Mouse (Mus musculus): ENCODE measurements at regions not wholly inside any gene's neighbourhood (a gene's known extent, or its start where the extent isn't known, plus 50 kb on each side); places are given as distances from the start of the nearest gene placed in this dataset.
A peak's percentile ranks its signal among the peaks of the same experiment; 100 is the strongest.

DNA sequence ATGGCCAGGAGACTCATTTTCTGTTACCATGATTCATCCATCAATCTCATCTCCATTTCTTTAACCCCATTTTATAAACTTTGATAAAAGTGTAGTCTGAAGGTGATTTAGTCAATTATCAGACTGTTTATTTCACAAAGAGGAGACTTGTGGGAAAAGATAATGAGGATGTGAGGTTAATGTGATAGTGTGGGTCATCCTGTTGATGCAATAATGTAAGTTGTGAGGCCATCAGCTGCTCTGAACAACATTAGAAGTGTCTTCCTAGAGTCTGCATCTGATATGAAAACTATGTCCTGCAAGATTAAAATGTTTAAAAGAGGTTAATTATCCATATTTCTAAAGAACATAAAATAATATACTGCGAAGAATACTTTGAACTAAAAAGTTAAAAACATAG lies 842.8 kb downstream of the Pcdh17 start:
- H3K4me3 ChIP-seq (replicated peaks; ENCODE audit: low read length) = no peak overlapping the region
- 86% methylated on average over 1 of the region's 1 CpGs for WGBS
- H3K27me3 ChIP-seq (ENCODE audit: control insufficient read depth, insufficient read depth, low read length) = no peaks in the 10 kb centered on the region
- H3K27ac ChIP-seq = no peak overlapping the region
- ATAC-seq (ENCODE audit: low FRiP score) = no peak
- no peak overlapping the region for H3K4me2 ChIP-seq (replicated peaks)
- H3K9ac ChIP-seq = no peak overlapping the region
- no peak for DNase-seq (ENCODE audit: low spot score)
- no peaks in the 10 kb centered on the region for H3K4me1 ChIP-seq (replicated peaks; ENCODE audit: control insufficient read depth, insufficient read depth, low read length)
- no peaks in the 10 kb centered on the region for H3K36me3 ChIP-seq (replicated peaks; ENCODE audit: control insufficient read depth, insufficient read depth)
- H3K9me3 ChIP-seq (ENCODE audit: control insufficient read depth, low read length) = no peaks in the 10 kb centered on the region

DNA sequence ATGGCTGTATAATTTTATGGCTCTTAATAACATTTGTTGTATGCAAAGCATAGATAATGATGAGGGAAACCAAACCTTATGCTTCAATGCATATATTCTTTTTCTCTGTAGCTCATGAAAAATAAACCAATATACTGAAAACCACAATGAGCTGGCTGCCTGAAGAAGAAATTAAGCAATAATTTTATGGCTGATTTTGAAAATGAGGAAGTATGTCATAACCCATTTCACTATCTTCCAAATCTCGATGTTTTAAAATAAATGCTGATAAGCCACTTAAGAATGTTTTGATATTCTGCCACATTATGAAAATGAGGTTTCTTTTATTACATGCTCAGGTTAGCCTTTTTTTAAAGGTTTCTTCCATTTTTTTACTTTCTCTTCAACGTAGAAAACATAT lies 844.1 kb downstream of the Pcdh17 start:
- no peak for DNase-seq (ENCODE audit: low spot score)
- Histone ChIP-seq H3K9ac (no peak overlapping the region), H3K4me1 (replicated peaks; ENCODE audit: control insufficient read depth, insufficient read depth, low read length) (no peaks in the 10 kb centered on the region), H3K4me3 (replicated peaks; ENCODE audit: low read length) (no peak overlapping the region), H3K4me2 (replicated peaks) (no peak overlapping the region), H3K27me3 (ENCODE audit: control insufficient read depth, insufficient read depth, low read length) (no peaks in the 10 kb centered on the region), H3K36me3 (replicated peaks; ENCODE audit: control insufficient read depth, insufficient read depth) (no peaks in the 10 kb centered on the region), H3K27ac (no peak overlapping the region), H3K9me3 (ENCODE audit: control insufficient read depth, low read length) (no peaks in the 10 kb centered on the region)
- ATAC-seq (ENCODE audit: low FRiP score) = no peak
- 83% methylated on average over 2 of the region's 2 CpGs for WGBS

GRCm38 (mm10) chr14:85298991-85299390 lies 855.6 kb downstream of the Pcdh17 start:
- Histone ChIP-seq H3K4me2 (replicated peaks) (no peak overlapping the region), H3K27me3 (ENCODE audit: control insufficient read depth, insufficient read depth, low read length) (no peaks in the 10 kb centered on the region), H3K9me3 (ENCODE audit: control insufficient read depth, low read length) (no peaks in the 10 kb centered on the region), H3K4me3 (replicated peaks; ENCODE audit: low read length) (no peak overlapping the region), H3K36me3 (replicated peaks; ENCODE audit: control insufficient read depth, insufficient read depth) (no peaks in the 10 kb centered on the region), H3K27ac (no peak overlapping the region), H3K9ac (no peak overlapping the region), H3K4me1 (replicated peaks; ENCODE audit: control insufficient read depth, insufficient read depth, low read length) (no peaks in the 10 kb centered on the region)
- no peak for DNase-seq (ENCODE audit: low spot score)
- WGBS = 86% methylated on average over 3 of the region's 3 CpGs
- no peak for ATAC-seq (ENCODE audit: low FRiP score)

GRCm38 (mm10) chr14:85320679-85321078 lies 877.3 kb downstream of the Pcdh17 start:
- 91% methylated on average over 2 of the region's 2 CpGs for WGBS
- no peak overlapping the region for H3K27ac ChIP-seq
- H3K36me3 ChIP-seq (replicated peaks; ENCODE audit: control insufficient read depth, insufficient read depth) = no peaks in the 10 kb centered on the region
- H3K4me1 ChIP-seq (replicated peaks; ENCODE audit: control insufficient read depth, insufficient read depth, low read length) = no peaks in the 10 kb centered on the region
- H3K4me3 ChIP-seq (replicated peaks; ENCODE audit: low read length) = no peak overlapping the region
- no peaks in the 10 kb centered on the region for H3K9me3 ChIP-seq (ENCODE audit: control insufficient read depth, low read length)
- no peak for DNase-seq (ENCODE audit: low spot score)
- ATAC-seq (ENCODE audit: low FRiP score) = no peak
- no peaks in the 10 kb centered on the region for H3K27me3 ChIP-seq (ENCODE audit: control insufficient read depth, insufficient read depth, low read length)
- H3K9ac ChIP-seq = no peak overlapping the region
- H3K4me2 ChIP-seq (replicated peaks) = no peak overlapping the region

GRCm38 (mm10) chr14:85333277-85333676 lies 889.9 kb downstream of the Pcdh17 start:
- no peak overlapping the region for H3K9ac ChIP-seq

GRCm38 (mm10) chr14:85337182-85337581 lies 893.8 kb downstream of the Pcdh17 start:
- H3K27me3 ChIP-seq (ENCODE audit: control insufficient read depth, insufficient read depth, low read length) = no peaks in the 10 kb centered on the region
- no peak overlapping the region for H3K9ac ChIP-seq
- no peaks in the 10 kb centered on the region for H3K9me3 ChIP-seq (ENCODE audit: control insufficient read depth, low read length)
- WGBS = 89% methylated on average over 3 of the region's 3 CpGs
- no peak overlapping the region for H3K27ac ChIP-seq
- DNase-seq (ENCODE audit: low spot score) = no peak
- H3K4me2 ChIP-seq (replicated peaks) = no peak overlapping the region
- H3K36me3 ChIP-seq (replicated peaks; ENCODE audit: control insufficient read depth, insufficient read depth) = no peaks in the 10 kb centered on the region
- H3K4me1 ChIP-seq (replicated peaks; ENCODE audit: control insufficient read depth, insufficient read depth, low read length) = no peaks in the 10 kb centered on the region
- H3K4me3 ChIP-seq (replicated peaks; ENCODE audit: low read length) = no peak overlapping the region
- no peak for ATAC-seq (ENCODE audit: low FRiP score)

More at GRCm38 (mm10) chr14:85333277-85333676, 889.9 kb downstream of the Pcdh17 start:
- no peaks in the 10 kb centered on the region for H3K4me1 ChIP-seq (replicated peaks; ENCODE audit: control insufficient read depth, insufficient read depth, low read length)
- H3K4me3 ChIP-seq (replicated peaks; ENCODE audit: low read length) = no peak overlapping the region
- no peak overlapping the region for H3K4me2 ChIP-seq (replicated peaks)
- no peaks in the 10 kb centered on the region for H3K27me3 ChIP-seq (ENCODE audit: control insufficient read depth, insufficient read depth, low read length)
- ATAC-seq (ENCODE audit: low FRiP score) (no peak), DNase-seq (ENCODE audit: low spot score) (no peak)
- H3K9me3 ChIP-seq (ENCODE audit: control insufficient read depth, low read length) = no peaks in the 10 kb centered on the region
- WGBS = 72% methylated on average over 3 of the region's 3 CpGs
- H3K36me3 ChIP-seq (replicated peaks; ENCODE audit: control insufficient read depth, insufficient read depth) = no peaks in the 10 kb centered on the region
- H3K27ac ChIP-seq = no peak overlapping the region

DNA sequence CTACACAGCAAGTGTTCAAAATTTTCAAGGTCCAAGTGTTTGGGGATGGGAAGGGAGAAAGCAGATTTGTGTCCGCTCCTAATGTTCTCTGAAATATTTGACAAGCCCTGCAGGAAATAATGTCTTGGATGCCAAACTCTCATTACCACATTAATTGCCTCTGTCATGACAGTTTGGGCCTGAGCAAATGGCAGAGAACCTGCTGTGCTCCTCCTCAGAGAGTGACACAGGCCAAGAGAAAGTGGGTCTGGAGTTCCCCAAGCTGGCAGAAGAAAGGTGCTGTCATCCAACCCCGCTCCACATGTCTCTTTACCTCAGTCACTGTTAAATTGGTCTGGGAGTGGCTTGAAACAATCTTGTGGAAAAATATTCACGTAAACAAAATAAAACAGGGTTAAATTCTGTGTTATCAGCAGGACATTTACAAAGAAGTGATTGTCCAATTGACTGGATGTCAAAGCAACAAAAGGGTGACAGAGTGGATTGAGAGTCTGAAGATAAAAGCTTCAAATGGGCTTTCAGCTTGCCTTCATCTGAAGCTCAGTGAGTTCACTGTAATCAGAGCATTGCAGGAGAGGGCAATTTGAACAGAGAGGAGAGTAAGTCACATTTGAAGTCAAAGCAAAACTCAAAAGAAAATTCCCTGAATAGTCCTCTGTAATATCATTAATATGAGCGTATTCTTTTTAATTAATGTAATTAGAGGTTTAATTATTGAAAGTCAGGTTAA lies 911.4 kb downstream of the Pcdh17 start:
- no peak overlapping the region for H3K27ac ChIP-seq
- peak; percentile 34 for DNase-seq (ENCODE audit: low spot score)
- H3K36me3 ChIP-seq (replicated peaks; ENCODE audit: control insufficient read depth, insufficient read depth) = no peaks in the 10 kb centered on the region
- ATAC-seq (ENCODE audit: low FRiP score) = peak; percentile 71; the same call in 1 of the 2 replicates
- no peaks in the 10 kb centered on the region for H3K27me3 ChIP-seq (ENCODE audit: control insufficient read depth, insufficient read depth, low read length)
- no peaks in the 10 kb centered on the region for H3K9me3 ChIP-seq (ENCODE audit: control insufficient read depth, low read length)
- WGBS = 24% methylated on average over 4 of the region's 4 CpGs
- peaks cover 5% of the 10 kb centered on the region for H3K4me1 ChIP-seq (replicated peaks; ENCODE audit: control insufficient read depth, insufficient read depth, low read length)
- no peak overlapping the region for H3K9ac ChIP-seq
- H3K4me2 ChIP-seq (replicated peaks) = no peak overlapping the region
- H3K4me3 ChIP-seq (replicated peaks; ENCODE audit: low read length) = no peak overlapping the region

DNA sequence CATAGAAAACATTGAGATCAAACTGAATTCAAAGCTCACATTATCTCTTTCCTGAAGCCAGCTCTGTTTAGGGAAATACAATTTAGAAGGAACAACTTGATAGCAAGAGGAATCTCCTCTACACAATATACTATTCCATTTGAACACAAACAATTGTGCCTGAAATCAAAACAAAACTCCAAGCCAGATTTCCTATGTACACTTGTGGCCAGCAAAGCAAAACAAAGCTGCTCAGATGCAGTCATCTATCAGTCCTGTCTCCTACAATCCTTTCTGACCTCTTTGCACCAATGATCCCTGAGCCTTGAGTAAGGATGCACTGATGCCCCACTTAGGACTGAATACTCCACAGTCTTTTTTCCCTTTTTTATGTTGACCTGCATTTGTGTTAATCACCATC lies 920.2 kb downstream of the Pcdh17 start:
- Histone ChIP-seq H3K9me3 (ENCODE audit: control insufficient read depth, low read length) (no peaks in the 10 kb centered on the region), H3K27me3 (ENCODE audit: control insufficient read depth, insufficient read depth, low read length) (no peaks in the 10 kb centered on the region), H3K9ac (no peak overlapping the region), H3K4me3 (replicated peaks; ENCODE audit: low read length) (no peak overlapping the region), H3K36me3 (replicated peaks; ENCODE audit: control insufficient read depth, insufficient read depth) (no peaks in the 10 kb centered on the region), H3K4me1 (replicated peaks; ENCODE audit: control insufficient read depth, insufficient read depth, low read length) (no peaks in the 10 kb centered on the region), H3K27ac (no peak overlapping the region), H3K4me2 (replicated peaks) (no peak overlapping the region)
- ATAC-seq (ENCODE audit: low FRiP score) = no peak
- no peak for DNase-seq (ENCODE audit: low spot score)

- Histone ChIP-seq H3K4me3 (replicated peaks; ENCODE audit: low read length) (no peak overlapping the region), H3K4me1 (replicated peaks; ENCODE audit: control insufficient read depth, insufficient read depth, low read length) (no peaks in the 10 kb centered on the region)
- WGBS = 98% methylated on average over 1 of the region's 1 CpGs
Measured at GRCm38 (mm10) chr14:85373312-85373711, 929.9 kb downstream of the Pcdh17 start.

GRCm38 (mm10) chr14:85403644-85404043 lies 960.3 kb downstream of the Pcdh17 start:
- no peaks in the 10 kb centered on the region for H3K9me3 ChIP-seq (ENCODE audit: control insufficient read depth, low read length)
- no peaks in the 10 kb centered on the region for H3K27me3 ChIP-seq (ENCODE audit: control insufficient read depth, insufficient read depth, low read length)
- no peak overlapping the region for H3K9ac ChIP-seq
- ATAC-seq (ENCODE audit: low FRiP score) (no peak), DNase-seq (ENCODE audit: low spot score) (no peak)
- no peak overlapping the region for H3K4me2 ChIP-seq (replicated peaks)
- H3K36me3 ChIP-seq (replicated peaks; ENCODE audit: control insufficient read depth, insufficient read depth) = no peaks in the 10 kb centered on the region
- no peak overlapping the region for H3K4me3 ChIP-seq (replicated peaks; ENCODE audit: low read length)
- H3K27ac ChIP-seq = no peak overlapping the region
- no peaks in the 10 kb centered on the region for H3K4me1 ChIP-seq (replicated peaks; ENCODE audit: control insufficient read depth, insufficient read depth, low read length)

More at GRCm38 (mm10) chr14:85373312-85373711, 929.9 kb downstream of the Pcdh17 start:
- no peaks in the 10 kb centered on the region for H3K9me3 ChIP-seq (ENCODE audit: control insufficient read depth, low read length)
- ATAC-seq (ENCODE audit: low FRiP score) = no peak
- DNase-seq (ENCODE audit: low spot score) = no peak
- no peaks in the 10 kb centered on the region for H3K36me3 ChIP-seq (replicated peaks; ENCODE audit: control insufficient read depth, insufficient read depth)
- H3K27me3 ChIP-seq (ENCODE audit: control insufficient read depth, insufficient read depth, low read length) = no peaks in the 10 kb centered on the region
- H3K4me2 ChIP-seq (replicated peaks) = no peak overlapping the region
- H3K27ac ChIP-seq = no peak overlapping the region
- no peak overlapping the region for H3K9ac ChIP-seq
